Mouse (Mus musculus): ENCODE measurements around the gene Hoxa9. TPM values are rescaled to one million over a fixed set of nuclear protein-coding genes. Genes with fewer than 3 reads are reported as not detected.
A peak's percentile ranks its signal among the peaks of the same experiment; 100 is the strongest.

Gene Hoxa9
- polyA plus RNA-seq, 1 experiment from 2014 or later, result 0.13 TPM

DNA sequence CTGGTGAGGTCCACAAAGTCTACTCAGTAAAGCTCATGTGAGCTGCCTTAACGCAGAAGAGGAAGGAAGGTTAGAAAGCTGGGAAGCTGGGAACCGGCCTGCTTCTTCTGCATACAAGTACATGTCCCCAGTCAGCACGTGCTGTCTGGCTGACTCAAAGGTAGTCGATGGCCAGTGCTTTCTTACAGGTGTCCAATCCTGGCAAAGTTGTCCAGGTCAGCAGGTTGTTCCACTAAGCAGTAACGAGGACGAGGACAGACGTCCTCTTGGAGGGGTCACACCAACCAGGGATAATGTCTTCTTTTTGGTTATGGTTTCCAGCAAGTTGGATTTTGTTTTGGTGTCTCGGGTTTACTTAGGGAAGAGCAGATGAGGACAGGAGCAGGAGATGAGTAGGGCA is 41.0 kb downstream of the Hoxa9 start:
- Histone ChIP-seq H3K9ac (no peak overlapping the region), H3K27me3 (peaks cover 100% of the 10 kb centered on the region), H3K36me3 (no peaks in the 10 kb centered on the region), H3K27ac (no peak overlapping the region; the same call in 1 of the 2 replicates), H3K4me2 (peak overlapping the region; percentile 81; the same call in 1 of the 2 replicates), H3K9me3 (replicated peaks) (no peaks in the 10 kb centered on the region), H3K4me3 (no peak overlapping the region), H3K4me1 (replicated peaks) (peaks cover 22% of the 10 kb centered on the region)
- WGBS, result 18% methylated on average over 8 of the region's 8 CpGs
- ATAC-seq (replicated peaks; ENCODE audit: insufficient number of reproducible peaks, insufficient read depth, low FRiP score, low read depth), result no peak

GRCm38 (mm10) chr6:52189172-52189591 is 41.7 kb downstream of the Hoxa9 start:
- no peak overlapping the region; the same call in 1 of the 2 replicates for H3K27ac ChIP-seq
- 19% methylated on average over 5 of the region's 5 CpGs for WGBS
- no peak for ATAC-seq (replicated peaks; ENCODE audit: insufficient number of reproducible peaks, insufficient read depth, low FRiP score, low read depth)

GRCm38 (mm10) chr6:52186500-52186899 is 44.4 kb downstream of the Hoxa9 start:
- no peak for ATAC-seq (replicated peaks; ENCODE audit: insufficient number of reproducible peaks, insufficient read depth, low FRiP score, low read depth)
- H3K4me2 ChIP-seq, result no peak overlapping the region
- H3K9me3 ChIP-seq (replicated peaks), result no peaks in the 10 kb centered on the region
- H3K4me1 ChIP-seq (replicated peaks), result peaks cover 14% of the 10 kb centered on the region
- peaks cover 100% of the 10 kb centered on the region for H3K27me3 ChIP-seq
- no peak overlapping the region for H3K9ac ChIP-seq
- no peaks in the 10 kb centered on the region for H3K36me3 ChIP-seq
- 33% methylated on average over 1 of the region's 1 CpGs for WGBS
- H3K27ac ChIP-seq, result no peak overlapping the region
- no peak overlapping the region for H3K4me3 ChIP-seq

More at GRCm38 (mm10) chr6:52189172-52189591, 41.7 kb downstream of the Hoxa9 start:
- no peaks in the 10 kb centered on the region for H3K36me3 ChIP-seq
- no peak overlapping the region for H3K9ac ChIP-seq
- peaks cover 22% of the 10 kb centered on the region for H3K4me1 ChIP-seq (replicated peaks)
- H3K9me3 ChIP-seq (replicated peaks), result no peaks in the 10 kb centered on the region
- H3K27me3 ChIP-seq, result peaks cover 100% of the 10 kb centered on the region
- H3K4me2 ChIP-seq, result no peak overlapping the region
- H3K4me3 ChIP-seq, result no peak overlapping the region

- no peak overlapping the region for H3K4me2 ChIP-seq
- peaks cover 7% of the 10 kb centered on the region for H3K4me1 ChIP-seq (replicated peaks)
- H3K9me3 ChIP-seq (replicated peaks), result no peaks in the 10 kb centered on the region
- no peak for ATAC-seq (replicated peaks; ENCODE audit: insufficient number of reproducible peaks, insufficient read depth, low FRiP score, low read depth)
- 21% methylated on average over 3 of the region's 3 CpGs for WGBS
- no peak overlapping the region for H3K4me3 ChIP-seq
- H3K27ac ChIP-seq, result no peak overlapping the region
- peaks cover 100% of the 10 kb centered on the region for H3K27me3 ChIP-seq
- H3K36me3 ChIP-seq, result no peaks in the 10 kb centered on the region
- no peak overlapping the region for H3K9ac ChIP-seq
Observed at GRCm38 (mm10) chr6:52185834-52186233, 45.1 kb downstream of the Hoxa9 start.

- no peak for ATAC-seq (replicated peaks; ENCODE audit: insufficient number of reproducible peaks, insufficient read depth, low FRiP score, low read depth)
- WGBS, result 3% methylated on average over 19 of the region's 19 CpGs
- H3K27me3 ChIP-seq, result peaks cover 100% of the 10 kb centered on the region
- peaks cover 4% of the 10 kb centered on the region; the same call in 1 of the 2 replicates for H3K4me1 ChIP-seq (replicated peaks)
- peak overlapping the region; percentile 4; the same call in 1 of the 2 replicates for H3K4me2 ChIP-seq
- H3K27ac ChIP-seq, result no peak overlapping the region
- no peak overlapping the region for H3K9ac ChIP-seq
- H3K36me3 ChIP-seq, result no peaks in the 10 kb centered on the region
- H3K4me3 ChIP-seq, result no peak overlapping the region
- H3K9me3 ChIP-seq (replicated peaks), result no peaks in the 10 kb centered on the region
Observed at GRCm38 (mm10) chr6:52185222-52185621, 45.7 kb downstream of the Hoxa9 start.

GRCm38 (mm10) chr6:52184668-52185067 is 46.2 kb downstream of the Hoxa9 start:
- no peak for ATAC-seq (replicated peaks; ENCODE audit: insufficient number of reproducible peaks, insufficient read depth, low FRiP score, low read depth)
- Histone ChIP-seq H3K9me3 (replicated peaks) (no peaks in the 10 kb centered on the region), H3K27me3 (peaks cover 100% of the 10 kb centered on the region), H3K4me3 (no peak overlapping the region), H3K9ac (no peak overlapping the region), H3K4me1 (replicated peaks) (peaks cover 4% of the 10 kb centered on the region; the same call in 1 of the 2 replicates), H3K36me3 (no peaks in the 10 kb centered on the region), H3K27ac (no peak overlapping the region), H3K4me2 (no peak overlapping the region)
- WGBS, result 17% methylated on average over 6 of the region's 6 CpGs

DNA sequence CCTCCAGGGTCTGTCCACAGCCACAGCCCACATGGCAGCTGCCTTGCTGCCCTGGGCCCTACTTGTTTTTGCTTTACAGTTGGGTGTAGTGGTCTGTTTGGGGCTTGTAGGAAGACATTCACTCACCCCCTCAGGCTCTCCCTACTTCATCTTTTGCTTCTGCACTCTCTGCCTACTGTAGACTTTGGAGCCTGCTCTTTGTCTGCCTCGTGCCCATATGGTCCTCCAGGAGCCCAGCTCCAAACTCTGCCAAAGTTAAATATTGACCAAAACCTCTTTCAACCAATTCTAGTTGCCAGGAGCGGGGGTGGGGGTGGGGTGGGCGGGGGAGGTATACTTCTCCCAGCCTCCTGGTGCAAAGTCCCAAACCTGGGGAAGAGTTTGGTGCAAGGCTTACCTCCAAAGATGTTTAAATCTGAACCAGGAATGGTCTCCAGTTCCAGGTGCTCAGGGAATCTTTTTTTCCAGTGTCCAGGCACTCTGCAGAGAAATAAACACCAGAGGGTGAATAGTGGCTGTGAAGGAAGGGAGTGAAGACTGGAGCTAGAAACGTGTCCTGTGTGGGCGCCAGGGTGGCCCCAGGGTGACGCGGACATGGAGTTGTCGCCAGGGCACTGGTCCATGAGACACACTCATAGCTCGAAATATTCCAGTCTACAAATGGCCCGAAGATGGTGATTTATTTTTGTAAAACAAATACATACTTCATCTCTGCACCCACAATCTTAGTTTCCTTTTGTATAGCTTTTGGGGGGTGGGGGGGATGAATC is 47.4 kb downstream of the Hoxa9 start:
- no peak overlapping the region for H3K4me2 ChIP-seq
- H3K36me3 ChIP-seq, result no peaks in the 10 kb centered on the region
- ATAC-seq (replicated peaks; ENCODE audit: insufficient number of reproducible peaks, insufficient read depth, low FRiP score, low read depth), result no peak
- H3K4me1 ChIP-seq (replicated peaks), result peaks cover 4% of the 10 kb centered on the region; the same call in 1 of the 2 replicates
- no peak overlapping the region for H3K9ac ChIP-seq
- peaks cover 100% of the 10 kb centered on the region for H3K27me3 ChIP-seq
- no peak overlapping the region for H3K4me3 ChIP-seq
- no peaks in the 10 kb centered on the region for H3K9me3 ChIP-seq (replicated peaks)
- H3K27ac ChIP-seq, result no peak overlapping the region
- WGBS, result 26% methylated on average over 10 of the region's 10 CpGs

DNA sequence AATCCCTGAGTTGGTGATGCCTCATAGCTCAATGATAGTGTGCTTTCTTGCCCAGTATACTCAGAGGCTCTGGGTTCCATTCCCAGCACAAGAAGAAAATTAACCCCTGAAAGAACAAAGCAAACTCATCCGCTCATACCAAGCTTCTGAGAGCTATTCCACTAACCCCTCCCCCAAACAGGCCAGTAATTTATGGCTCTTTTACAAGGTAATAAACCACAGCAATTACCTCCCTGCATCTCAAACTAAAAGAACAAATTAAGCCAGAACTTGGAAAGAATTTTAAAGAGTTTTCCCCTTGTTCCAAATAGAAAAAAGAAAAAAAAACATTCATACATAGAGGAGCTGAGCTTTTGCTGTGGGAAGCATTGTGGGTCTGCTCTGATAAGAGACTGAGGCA is 48.1 kb downstream of the Hoxa9 start:
- 43% methylated on average over 1 of the region's 1 CpGs for WGBS
- Histone ChIP-seq H3K4me1 (replicated peaks) (peaks cover 4% of the 10 kb centered on the region; the same call in 1 of the 2 replicates), H3K27me3 (peaks cover 100% of the 10 kb centered on the region), H3K9me3 (replicated peaks) (no peaks in the 10 kb centered on the region), H3K4me2 (no peak overlapping the region), H3K4me3 (no peak overlapping the region), H3K9ac (no peak overlapping the region), H3K27ac (no peak overlapping the region), H3K36me3 (no peaks in the 10 kb centered on the region)
- ATAC-seq (replicated peaks; ENCODE audit: insufficient number of reproducible peaks, insufficient read depth, low FRiP score, low read depth), result no peak

- Histone ChIP-seq H3K27me3 (peaks cover 100% of the 10 kb centered on the region), H3K36me3 (no peaks in the 10 kb centered on the region), H3K9ac (no peak overlapping the region), H3K9me3 (replicated peaks) (no peaks in the 10 kb centered on the region), H3K4me2 (no peak overlapping the region), H3K4me3 (no peak overlapping the region), H3K27ac (no peak overlapping the region), H3K4me1 (replicated peaks) (peaks cover 4% of the 10 kb centered on the region; the same call in 1 of the 2 replicates)
- 47% methylated on average over 2 of the region's 2 CpGs for WGBS
- ATAC-seq (replicated peaks; ENCODE audit: insufficient number of reproducible peaks, insufficient read depth, low FRiP score, low read depth), result no peak
Observed at GRCm38 (mm10) chr6:52182030-52182429, 48.9 kb downstream of the Hoxa9 start.

GRCm38 (mm10) chr6:52180726-52181125 is 50.2 kb downstream of the Hoxa9 start:
- H3K4me1 ChIP-seq (replicated peaks), result peaks cover 4% of the 10 kb centered on the region; the same call in 1 of the 2 replicates
- ATAC-seq (replicated peaks; ENCODE audit: insufficient number of reproducible peaks, insufficient read depth, low FRiP score, low read depth), result no peak
- no peak overlapping the region for H3K9ac ChIP-seq
- peaks cover 100% of the 10 kb centered on the region for H3K27me3 ChIP-seq
- no peaks in the 10 kb centered on the region for H3K36me3 ChIP-seq
- 23% methylated on average over 3 of the region's 3 CpGs for WGBS
- H3K4me3 ChIP-seq, result 0 out of 2 replicates have a peak overlapping the region, but pooled peaks have one; percentile 51
- H3K27ac ChIP-seq, result no peak overlapping the region
- H3K4me2 ChIP-seq, result peak overlapping the region; percentile 34; the same call in 1 of the 2 replicates
- no peaks in the 10 kb centered on the region for H3K9me3 ChIP-seq (replicated peaks)

- Histone ChIP-seq H3K36me3 (no peaks in the 10 kb centered on the region), H3K27ac (no peak overlapping the region), H3K4me3 (peak overlapping the region; percentile 51; the same call in 1 of the 2 replicates), H3K4me1 (replicated peaks) (peaks cover 2% of the 10 kb centered on the region; the same call in 1 of the 2 replicates), H3K27me3 (peaks cover 100% of the 10 kb centered on the region), H3K9ac (no peak overlapping the region), H3K4me2 (peak overlapping the region; percentile 34; the same call in 1 of the 2 replicates), H3K9me3 (replicated peaks) (no peaks in the 10 kb centered on the region)
- 19% methylated on average over 11 of the region's 11 CpGs for WGBS
- no peak for ATAC-seq (replicated peaks; ENCODE audit: insufficient number of reproducible peaks, insufficient read depth, low FRiP score, low read depth)
Observed at GRCm38 (mm10) chr6:52180213-52180710, 50.6 kb downstream of the Hoxa9 start.

All from heart, embryonic 15.5 days (tissue).